Comparison of ENCODE assay signal across 14 mouse cellular contexts in genomic region chr15:67840671-67841070, GRCm38 (mm10).
A peak's percentile ranks its signal among the peaks of the same experiment; 100 is the strongest.
DNase-seq lines count a peak whose midpoint lies in the region; ATAC-seq lines count a peak whose summit lies in the region.
"Had no signal": no experiment of that assay in that cellular context is flagged by ENCODE, and none has a peak within 500 bp of the region (broad histone marks: within the 10 kb centered on the region; RNA-seq: fewer than 3 reads in every experiment).

No protein-coding gene starts in this region.

- peak; percentile 55 for DNase-seq in embryonic facial prominence, embryonic 14.5 days (ENCODE audit: low spot score)
- no peak for DNase-seq in embryonic facial prominence, embryonic 10.5 days (ENCODE audit: low spot score)
- peak; percentile 27 for DNase-seq in fibroblast of lung, adult 2 months (ENCODE audit: low read depth)
- DNase-seq in layer of hippocampus, postnatal 14 days (ENCODE audit: low spot score in 2 of 2) = peak; percentile 49 to 88
- DNase-seq in right cerebral cortex, postnatal 10 days (ENCODE audit: low spot score in 2 of 2) = peak; percentile 68 to 87
- no peak for DNase-seq in adrenal gland, postnatal 36 days
- DNase-seq in gastrocnemius, postnatal 25 days = no peak
- no peak for DNase-seq in kidney, postnatal 25 days
- DNase-seq: cerebellum, adult 11-12 months had no signal

- H3K4me2 ChIP-seq in embryonic facial prominence, embryonic 14.5 days (ENCODE audit: low read depth, low read length) = no peak overlapping the region
- H3K4me2 ChIP-seq: liver, embryonic 15.5 days had no signal

- H3K27ac ChIP-seq in embryonic facial prominence, embryonic 14.5 days (replicated peaks; ENCODE audit: low read depth, low read length) = no peak overlapping the region
- no peak overlapping the region for H3K27ac ChIP-seq in embryonic facial prominence, embryonic 10.5 days (replicated peaks)
- H3K27ac ChIP-seq: heart, embryonic 10.5 days; kidney, postnatal 0 days; liver, embryonic 15.5 days; midbrain, embryonic 10.5 days; stomach, postnatal 0 days had no signal

- 60% methylated on average over 3 of the region's 3 CpGs for WGBS in embryonic facial prominence, embryonic 14.5 days
- 79% methylated on average over 3 of the region's 3 CpGs for WGBS in embryonic facial prominence, embryonic 10.5 days

- no peaks in the 10 kb centered on the region for H3K36me3 ChIP-seq in embryonic facial prominence, embryonic 14.5 days (ENCODE audit: control insufficient read depth, insufficient read depth, low read length)
- no peaks in the 10 kb centered on the region for H3K36me3 ChIP-seq in embryonic facial prominence, embryonic 10.5 days (replicated peaks)
- H3K36me3 ChIP-seq: heart, embryonic 10.5 days; liver, embryonic 15.5 days; midbrain, embryonic 10.5 days had no signal

- no peaks in the 10 kb centered on the region for H3K9me3 ChIP-seq in embryonic facial prominence, embryonic 14.5 days (ENCODE audit: control insufficient read depth, low read length)
- H3K9me3 ChIP-seq in embryonic facial prominence, embryonic 10.5 days = no peaks in the 10 kb centered on the region
- H3K9me3 ChIP-seq: heart, embryonic 10.5 days; liver, embryonic 15.5 days; midbrain, embryonic 10.5 days had no signal

- H3K4me1 ChIP-seq in embryonic facial prominence, embryonic 14.5 days (ENCODE audit: control insufficient read depth, insufficient read depth, low read length) = no peaks in the 10 kb centered on the region
- peaks cover 8% of the 10 kb centered on the region; the same call in 1 of the 2 replicates for H3K4me1 ChIP-seq in embryonic facial prominence, embryonic 10.5 days
- H3K4me1 ChIP-seq: heart, embryonic 10.5 days; liver, embryonic 15.5 days; midbrain, embryonic 10.5 days had no signal

- no peak for ATAC-seq in embryonic facial prominence, embryonic 14.5 days (ENCODE audit: low read depth)

- H3K27me3 ChIP-seq in embryonic facial prominence, embryonic 14.5 days (replicated peaks; ENCODE audit: control insufficient read depth, insufficient read depth, low read length) = no peaks in the 10 kb centered on the region
- H3K27me3 ChIP-seq in embryonic facial prominence, embryonic 10.5 days (replicated peaks; ENCODE audit: low read depth, poor library complexity, severe bottlenecking) = no peaks in the 10 kb centered on the region
- H3K27me3 ChIP-seq: liver, embryonic 15.5 days had no signal

- H3K4me3 ChIP-seq in embryonic facial prominence, embryonic 14.5 days (ENCODE audit: low read depth, low read length) = no peak overlapping the region
- H3K4me3 ChIP-seq in embryonic facial prominence, embryonic 10.5 days = no peak overlapping the region
- H3K4me3 ChIP-seq: heart, embryonic 10.5 days; liver, embryonic 15.5 days; midbrain, embryonic 10.5 days had no signal

- H3K9ac ChIP-seq in embryonic facial prominence, embryonic 14.5 days (ENCODE audit: low read depth, low read length) = no peak overlapping the region
- H3K9ac ChIP-seq: liver, embryonic 15.5 days had no signal

Comparison
In these comparisons a context has a peak if more than half of its experiments do, and no peak if none do; other contexts are left out.
1. DNase-seq: peak in embryonic facial prominence, embryonic 14.5 days (single experiment), fibroblast of lung, adult 2 months (single experiment), layer of hippocampus, postnatal 14 days (2 of 2) and right cerebral cortex, postnatal 10 days (2 of 2); none in embryonic facial prominence, embryonic 10.5 days (single experiment), adrenal gland, postnatal 36 days (0 of 2), gastrocnemius, postnatal 25 days (single experiment) and kidney, postnatal 25 days (0 of 2).